Mouse (Mus musculus) neural tube, embryonic 11.5 days (tissue): ENCODE data around the gene Mecom. TPM values are rescaled to one million over a fixed set of nuclear protein-coding genes. Genes with fewer than 3 reads are reported as not detected.
A peak's percentile ranks its signal among the peaks of the same experiment; 100 is the strongest.

Experiments used
- ATAC-seq: fragments of 200-750 bp; cut with Nextera tagmentation; 2 replicates; pipeline ENCODE4 v1.8.0; 2017; ENCODE audit warnings: moderate number of reproducible peaks, mild to moderate bottlenecking, moderate TSS enrichment, moderate library complexity; ENCODE audit not compliant: insufficient read depth, low FRiP score, low TSS enrichment
- DNase-seq: peaks from one replicate; pipeline ENCODE4 v3.0.0-alpha.2; 2015; ENCODE audit warnings: low spot score
- H3K27ac ChIP-seq: fragments of 300-500 bp; sonication (generic); 2 replicates; pipeline ENCODE4 v1.5.1; 2014; ENCODE audit warnings: low read depth, mild to moderate bottlenecking, low read length
- H3K27me3 ChIP-seq: fragments of 300-500 bp; sonication (generic); 2 replicates; pipeline ENCODE4 v1.6.1; 2014; ENCODE audit warnings: mild to moderate bottlenecking, low read length, mixed read lengths; ENCODE audit not compliant: control insufficient read depth, insufficient read depth
- H3K36me3 ChIP-seq: fragments of 300-500 bp; sonication (generic); 2 replicates; pipeline ENCODE4 v1.6.1; 2014; ENCODE audit warnings: mild to moderate bottlenecking, low read length, moderate library complexity, mixed read lengths; ENCODE audit not compliant: control insufficient read depth, insufficient read depth
- H3K4me1 ChIP-seq: fragments of 300-500 bp; sonication (generic); 2 replicates; pipeline ENCODE4 v1.6.1; 2014; ENCODE audit warnings: low read length, mixed read lengths; ENCODE audit not compliant: control insufficient read depth, insufficient read depth
- H3K4me2 ChIP-seq: fragments of 300-500 bp; sonication (generic); 2 replicates; pipeline ENCODE4 v1.6.1; 2014; ENCODE audit warnings: low read depth, mild to moderate bottlenecking, moderate library complexity
- H3K4me3 ChIP-seq: fragments of 300-500 bp; sonication (generic); 2 replicates; pipeline ENCODE4 v1.5.1; 2014; ENCODE audit warnings: low read depth, low read length
- H3K9ac ChIP-seq: fragments of 300-500 bp; sonication (generic); 2 replicates; pipeline ENCODE4 v1.6.1; 2014; ENCODE audit warnings: mild to moderate bottlenecking, low read length
- H3K9me3 ChIP-seq: fragments of 300-500 bp; sonication (generic); 2 replicates; pipeline ENCODE4 v1.6.1; 2016; ENCODE audit warnings: low read length; ENCODE audit not compliant: control insufficient read depth
- WGBS: fragments of 180-500 bp; shearing (Covaris S2); extraction: QIAGEN DNeasy Blood & Tissue Kit; methylation state at CpG from one replicate; pipeline ENCODE4 v1.1.7; 2014; 5-methylcytosine and 5-hydroxymethylcytosine counted together
- polyA plus RNA-seq: library from polyadenylated mRNA; unstranded; fragments of >200 nt; fragmentation: Nextera tagmentation; extraction: Ambion mirVana; gene quantifications from 2 replicates; pipeline ENCODE4 v1.2.1, GENCODE M21; 2014

Mecom gene
- polyA plus RNA-seq, 1 experiment from 2014 or later = 31.8 TPM

DNA sequence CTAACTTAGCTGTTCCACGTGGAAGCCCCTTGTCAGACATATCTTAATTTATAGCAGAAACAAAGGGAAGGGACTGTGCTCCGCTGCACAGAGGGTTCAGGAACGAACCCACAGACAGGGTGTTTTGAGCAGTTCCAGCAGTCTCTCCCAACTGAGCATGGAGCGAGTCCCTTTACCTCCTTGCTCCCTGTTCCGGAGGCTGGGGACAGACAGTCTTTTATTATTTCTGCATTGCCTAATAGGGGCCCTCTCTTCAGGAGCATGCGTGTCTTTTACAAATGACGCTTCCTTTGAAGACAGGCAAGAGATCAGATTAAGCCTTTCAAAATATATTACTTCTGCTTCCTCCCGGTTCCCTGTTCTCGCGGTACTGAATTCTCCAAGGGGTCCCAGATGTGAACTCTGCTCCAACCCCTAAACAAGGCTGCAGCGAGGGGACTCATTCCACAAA lies 403.8 kb downstream of the Mecom start:
- 25% methylated on average over 11 of the region's 11 CpGs for WGBS
- Histone ChIP-seq H3K9me3 (no peaks in the 10 kb centered on the region), H3K9ac (no peak overlapping the region), H3K4me1 (peaks cover 5% of the 10 kb centered on the region), H3K27me3 (no peaks in the 10 kb centered on the region), H3K27ac (no peak overlapping the region), H3K4me2 (no peak overlapping the region), H3K36me3 (no peaks in the 10 kb centered on the region), H3K4me3 (no peak overlapping the region)
- DNase-seq (peak; percentile 31), ATAC-seq (no peak)

DNA sequence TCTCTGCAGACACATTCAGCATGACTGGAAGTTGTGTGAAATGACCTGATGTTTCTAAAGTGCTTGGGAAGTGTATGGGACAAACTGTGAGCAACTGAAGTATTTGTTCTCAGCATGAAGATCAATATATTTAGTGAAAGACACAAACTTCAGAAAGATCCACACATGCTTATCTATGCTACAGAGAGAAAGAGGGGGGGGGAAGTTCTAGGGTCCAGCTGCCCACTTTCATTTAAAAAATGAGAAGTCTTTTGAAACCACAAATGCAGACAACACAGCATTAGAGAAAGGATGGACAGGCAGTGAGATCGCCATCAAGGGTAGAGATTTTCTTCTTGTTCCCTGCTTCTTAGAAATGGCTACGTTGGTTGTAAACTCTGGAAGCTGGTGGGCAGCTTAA lies 404.4 kb downstream of the Mecom start:
- 81% methylated on average over 2 of the region's 2 CpGs for WGBS
- Histone ChIP-seq H3K4me1 (peaks cover 5% of the 10 kb centered on the region), H3K36me3 (no peaks in the 10 kb centered on the region), H3K9me3 (no peaks in the 10 kb centered on the region), H3K27me3 (no peaks in the 10 kb centered on the region), H3K9ac (no peak overlapping the region), H3K4me2 (no peak overlapping the region), H3K4me3 (no peak overlapping the region), H3K27ac (no peak overlapping the region)
- ATAC-seq = no peak
- no peak for DNase-seq

DNA sequence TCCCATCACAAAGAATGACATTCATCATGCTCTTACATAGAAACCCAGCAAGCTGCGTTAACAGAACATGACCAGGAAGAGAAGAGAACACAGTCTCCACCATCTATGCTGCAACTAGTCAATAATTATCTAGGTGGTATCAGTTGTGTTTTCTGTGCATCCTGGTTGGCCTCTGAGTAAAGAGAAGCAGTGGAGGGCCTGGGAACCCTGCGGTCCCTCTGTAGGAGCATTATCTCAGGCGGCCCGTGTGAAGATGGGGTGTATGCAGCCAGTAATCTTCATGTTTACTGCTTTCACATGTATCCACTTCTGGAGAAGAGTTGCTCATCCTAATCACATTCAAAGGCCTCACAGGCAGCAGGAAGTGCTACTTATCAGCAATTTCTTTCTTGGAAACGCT lies 407.5 kb downstream of the Mecom start:
- H3K9ac ChIP-seq = no peak overlapping the region
- H3K9me3 ChIP-seq = no peaks in the 10 kb centered on the region
- ATAC-seq (no peak), DNase-seq (no peak)
- H3K27me3 ChIP-seq = no peaks in the 10 kb centered on the region
- H3K4me1 ChIP-seq = peaks cover 5% of the 10 kb centered on the region
- WGBS = 80% methylated on average over 5 of the region's 5 CpGs
- H3K36me3 ChIP-seq = no peaks in the 10 kb centered on the region
- no peak overlapping the region for H3K27ac ChIP-seq
- no peak overlapping the region for H3K4me3 ChIP-seq
- no peak overlapping the region for H3K4me2 ChIP-seq

DNA sequence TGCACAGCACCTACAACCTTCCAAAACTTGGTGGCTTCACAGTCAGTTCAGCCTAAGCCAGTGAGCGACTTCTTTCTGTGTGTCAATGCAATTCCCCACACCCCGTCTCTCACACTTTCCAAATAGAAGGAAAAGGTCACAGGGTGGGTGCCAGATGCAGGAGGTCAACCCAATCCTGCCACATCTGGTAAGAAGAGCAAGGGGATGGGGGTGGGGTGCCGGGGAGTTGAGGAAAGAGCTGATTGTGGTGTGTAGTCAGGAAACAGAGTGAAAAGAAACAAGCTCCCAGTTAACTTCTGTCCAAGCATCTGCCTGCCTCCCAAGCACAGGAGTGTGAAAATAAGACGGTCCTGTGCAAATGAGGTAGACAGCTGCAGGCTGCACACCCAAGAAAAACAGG lies 408.1 kb downstream of the Mecom start:
- WGBS = 55% methylated on average over 4 of the region's 4 CpGs
- no peaks in the 10 kb centered on the region for H3K27me3 ChIP-seq
- H3K9ac ChIP-seq = no peak overlapping the region
- no peaks in the 10 kb centered on the region for H3K36me3 ChIP-seq
- peaks cover 5% of the 10 kb centered on the region for H3K4me1 ChIP-seq
- no peaks in the 10 kb centered on the region for H3K9me3 ChIP-seq
- no peak overlapping the region for H3K4me3 ChIP-seq
- DNase-seq (no peak), ATAC-seq (no peak)
- H3K4me2 ChIP-seq = no peak overlapping the region
- H3K27ac ChIP-seq = no peak overlapping the region

DNA sequence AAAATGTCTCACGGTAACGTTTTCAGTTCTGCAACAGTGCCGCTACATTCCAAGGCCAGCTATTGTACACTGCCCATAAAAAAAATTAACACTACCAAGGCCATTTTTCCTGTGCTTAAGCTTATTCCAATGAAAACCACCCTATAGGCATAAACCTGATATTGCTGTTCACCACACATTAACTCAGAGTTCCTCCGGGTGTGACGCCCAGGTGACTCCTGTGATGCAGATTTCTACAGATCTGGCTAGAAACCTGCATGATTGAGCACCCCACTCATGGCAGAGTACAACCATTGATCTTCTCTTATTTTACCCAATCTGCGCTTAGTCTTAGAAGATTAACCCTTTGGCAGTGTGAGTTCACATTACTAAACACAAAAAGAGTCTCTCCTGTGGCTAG lies 409.2 kb downstream of the Mecom start:
- Histone ChIP-seq H3K4me2 (no peak overlapping the region), H3K27me3 (no peaks in the 10 kb centered on the region), H3K27ac (no peak overlapping the region), H3K4me3 (no peak overlapping the region), H3K36me3 (no peaks in the 10 kb centered on the region), H3K4me1 (no peaks in the 10 kb centered on the region; the same call in 1 of the 2 replicates), H3K9ac (no peak overlapping the region), H3K9me3 (no peaks in the 10 kb centered on the region)
- ATAC-seq = no peak
- WGBS = 80% methylated on average over 6 of the region's 6 CpGs
- no peak for DNase-seq

DNA sequence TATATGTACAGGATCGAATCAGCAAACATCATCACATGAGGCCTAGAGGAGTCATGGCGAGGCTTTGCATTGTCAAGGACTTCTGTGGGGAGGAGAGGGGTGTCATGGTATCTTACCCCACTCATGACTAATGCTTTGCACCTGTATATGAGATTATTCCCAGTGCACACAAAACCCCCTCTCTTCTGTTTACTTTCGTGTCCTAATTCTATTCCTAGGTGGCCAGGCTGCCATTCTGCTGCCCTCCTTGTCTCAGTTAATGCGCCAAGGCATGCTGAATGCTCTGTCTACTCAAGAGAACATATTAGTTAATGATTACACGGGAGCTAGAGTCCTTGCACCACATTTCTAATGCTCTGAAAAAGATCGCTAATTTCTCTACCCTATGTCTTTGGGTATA lies 412.0 kb downstream of the Mecom start:
- no peak for DNase-seq
- no peak overlapping the region for H3K4me3 ChIP-seq
- no peaks in the 10 kb centered on the region for H3K4me1 ChIP-seq
- WGBS = 81% methylated on average over 6 of the region's 6 CpGs
- no peak overlapping the region for H3K4me2 ChIP-seq
- H3K27me3 ChIP-seq = no peaks in the 10 kb centered on the region
- no peak for ATAC-seq
- H3K9ac ChIP-seq = no peak overlapping the region
- no peaks in the 10 kb centered on the region for H3K9me3 ChIP-seq
- no peaks in the 10 kb centered on the region for H3K36me3 ChIP-seq
- H3K27ac ChIP-seq = no peak overlapping the region

DNA sequence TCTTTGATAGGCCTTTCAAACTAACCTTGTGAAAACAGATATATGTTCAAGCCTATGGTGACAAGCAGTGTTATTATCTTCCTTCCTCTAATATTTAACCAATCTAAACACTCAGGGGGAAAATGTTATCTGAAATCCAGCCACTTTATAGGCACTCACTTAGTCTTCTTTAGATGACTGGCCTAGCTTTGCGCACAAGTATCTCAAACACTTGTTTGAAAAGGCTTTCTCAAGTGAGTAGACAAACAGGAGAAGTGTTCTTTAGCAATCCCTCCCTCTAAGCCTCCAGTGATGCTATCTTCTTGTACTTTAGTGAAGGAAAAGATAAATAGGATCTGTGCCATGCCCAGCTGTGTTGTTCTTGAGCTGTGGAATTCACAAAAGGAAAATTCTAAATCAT lies 412.7 kb downstream of the Mecom start:
- Histone ChIP-seq H3K9me3 (no peaks in the 10 kb centered on the region), H3K27ac (no peak overlapping the region), H3K9ac (no peak overlapping the region), H3K4me2 (no peak overlapping the region), H3K36me3 (no peaks in the 10 kb centered on the region), H3K4me3 (no peak overlapping the region), H3K27me3 (no peaks in the 10 kb centered on the region), H3K4me1 (no peaks in the 10 kb centered on the region)
- DNase-seq (no peak), ATAC-seq (no peak)
- 96% methylated on average over 1 of the region's 1 CpGs for WGBS

DNA sequence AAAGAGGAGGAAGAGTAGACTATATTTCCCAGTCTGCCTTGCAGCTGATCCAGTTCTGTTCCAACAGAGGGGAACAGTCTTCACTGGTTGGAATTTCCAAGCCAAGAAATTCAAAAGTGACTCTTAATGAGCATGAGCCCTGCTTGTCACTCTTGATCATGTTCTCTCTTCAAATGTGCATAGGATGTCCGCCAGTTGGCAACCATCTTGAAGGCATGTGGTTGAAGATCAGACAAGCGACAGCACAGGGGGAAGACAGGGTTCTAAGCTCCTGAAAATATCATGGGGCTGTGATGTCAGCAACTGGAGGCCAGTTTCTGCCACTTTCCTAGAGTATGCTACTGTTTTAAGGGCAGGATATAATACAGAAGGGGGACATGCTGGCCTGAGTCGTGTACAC lies 414.8 kb downstream of the Mecom start:
- Histone ChIP-seq H3K36me3 (no peaks in the 10 kb centered on the region), H3K9me3 (no peaks in the 10 kb centered on the region), H3K4me1 (no peaks in the 10 kb centered on the region), H3K9ac (no peak overlapping the region), H3K4me2 (no peak overlapping the region), H3K4me3 (no peak overlapping the region), H3K27me3 (no peaks in the 10 kb centered on the region), H3K27ac (no peak overlapping the region)
- ATAC-seq = no peak
- 88% methylated on average over 3 of the region's 3 CpGs for WGBS
- DNase-seq = no peak

DNA sequence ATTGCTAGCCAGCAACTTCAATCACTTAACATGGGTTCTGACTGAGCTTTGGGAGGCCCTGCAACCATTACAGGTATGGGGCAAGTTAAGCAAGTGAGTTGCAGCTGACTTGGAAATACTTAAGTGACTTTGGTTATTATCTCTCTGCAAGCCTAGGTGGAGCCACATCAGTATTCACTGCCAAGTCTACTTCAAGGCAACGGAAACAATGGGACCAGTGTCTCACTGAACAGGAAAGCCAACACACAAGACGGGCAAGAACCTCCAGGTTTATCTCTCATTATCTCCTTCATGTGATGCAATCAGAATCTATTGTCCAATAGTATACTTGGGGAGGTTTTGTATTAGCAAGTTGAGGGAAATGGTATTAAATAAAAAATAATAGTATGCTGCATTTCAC lies 415.4 kb downstream of the Mecom start:
- Histone ChIP-seq H3K9me3 (no peaks in the 10 kb centered on the region), H3K27me3 (no peaks in the 10 kb centered on the region), H3K27ac (no peak overlapping the region), H3K36me3 (no peaks in the 10 kb centered on the region), H3K4me1 (no peaks in the 10 kb centered on the region), H3K4me2 (no peak overlapping the region), H3K4me3 (no peak overlapping the region), H3K9ac (no peak overlapping the region)
- ATAC-seq (no peak), DNase-seq (no peak)
- 79% methylated on average over 2 of the region's 2 CpGs for WGBS
